In the genomic region with DNA sequence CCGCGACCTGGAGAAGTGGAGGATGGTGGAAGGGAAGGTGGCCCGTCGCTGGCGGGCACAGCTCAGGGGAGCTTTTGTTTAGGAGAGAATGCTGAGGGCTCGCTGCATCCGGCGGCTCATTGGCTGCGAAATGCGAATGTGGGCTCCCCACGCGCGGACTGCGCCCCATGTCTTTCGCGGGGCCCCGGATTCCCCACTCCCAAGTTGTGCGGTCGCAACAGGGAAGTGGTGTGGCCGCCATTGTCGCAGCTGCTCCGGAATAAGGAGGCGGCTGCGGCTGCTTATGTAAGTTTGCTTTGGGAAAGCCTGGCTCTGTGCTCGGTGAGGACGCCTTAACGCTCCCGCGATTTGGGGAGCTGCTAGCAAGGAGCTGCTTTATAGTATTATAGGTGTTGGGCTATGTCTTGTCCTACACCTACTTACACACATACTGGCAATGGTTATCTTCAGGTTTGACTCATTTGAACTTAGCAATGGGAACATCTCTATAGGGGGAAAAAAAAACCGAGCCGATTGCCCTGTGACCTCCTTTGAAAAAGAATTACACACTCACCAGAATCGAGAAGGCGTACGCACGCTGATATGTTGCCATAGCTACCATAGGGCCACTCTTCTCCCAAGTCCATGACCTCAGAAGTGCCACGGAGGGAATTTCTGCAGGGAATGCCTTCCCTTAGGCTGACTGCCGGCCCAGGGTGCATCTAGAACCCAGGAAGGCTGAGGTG, we compare ENCODE assay signal across 8 mouse cellular contexts. TPM values are rescaled to one million over a fixed set of nuclear protein-coding genes. Genes with fewer than 3 reads are reported as not detected.
DNase-seq lines count a peak whose midpoint lies in the region; ATAC-seq and TF ChIP-seq lines count a peak whose summit lies in the region.

No protein-coding gene starts in this region.

- H3K4me2 ChIP-seq in forebrain, embryonic 16.5 days (ENCODE audit: low read length) = peak overlapping the region; percentile 71
- peak overlapping the region; percentile 92 for H3K4me2 ChIP-seq in neural tube, embryonic 15.5 days

- no peak for TF ChIP-seq CTCF in lung, adult 2 months (IDR thresholded peaks at IDR 0.05; ENCODE audit: insufficient read depth, low read length)

- under 1% methylated on average over 37 of the region's 37 CpGs for WGBS in forebrain, embryonic 16.5 days
- under 1% methylated on average over 37 of the region's 37 CpGs for WGBS in lung, adult 2 months
- WGBS in neural tube, embryonic 15.5 days = under 1% methylated on average over 37 of the region's 37 CpGs

- H3K4me3 ChIP-seq in forebrain, embryonic 16.5 days (replicated peaks; ENCODE audit: low read length) = peak overlapping the region; percentile 77
- peak overlapping the region; percentile 98 for H3K4me3 ChIP-seq in lung, adult 2 months (replicated peaks; ENCODE audit: extremely low read depth, low read depth, low read length)
- H3K4me3 ChIP-seq in neural tube, embryonic 15.5 days (replicated peaks) = peak overlapping the region; percentile 81

- peak; percentile 58; the same call in 1 of the 2 replicates for TF ChIP-seq POLR2A in lung, adult 2 months (IDR thresholded peaks at IDR 0.05; ENCODE audit: borderline replicate concordance, extremely low read depth, low read depth, low read length)

- peak; percentile 56 for DNase-seq in Muller cell, postnatal 12 days (ENCODE audit: inconsistent ontology term)
- peak; percentile 73 to 79 for DNase-seq in cerebellum, adult 18-20 months
- peak; percentile 14 for DNase-seq in heart, postnatal 4 days
- peak; percentile 67 to 85 for DNase-seq in layer of hippocampus, adult 18-20 months (ENCODE audit: low spot score in 2 of 2)
- peak; percentile 72 for DNase-seq in lung, adult 2 months
- peak; percentile 64 to 66 for DNase-seq in thymus, postnatal 36 days

- H3K9ac ChIP-seq in forebrain, embryonic 16.5 days (replicated peaks; ENCODE audit: low read depth, low read length) = peak overlapping the region; percentile 92
- H3K9ac ChIP-seq in neural tube, embryonic 15.5 days (replicated peaks) = peak overlapping the region; percentile 86

- no peaks in the 10 kb centered on the region for H3K9me3 ChIP-seq in forebrain, embryonic 16.5 days (ENCODE audit: control insufficient read depth, low read length)
- no peaks in the 10 kb centered on the region for H3K9me3 ChIP-seq in neural tube, embryonic 15.5 days (replicated peaks)

- peaks cover 16% of the 10 kb centered on the region for H3K4me1 ChIP-seq in forebrain, embryonic 16.5 days (replicated peaks; ENCODE audit: control insufficient read depth, insufficient read depth, low read length)
- peaks cover 11% of the 10 kb centered on the region for H3K4me1 ChIP-seq in lung, adult 2 months (ENCODE audit: control insufficient read depth, insufficient read depth, low read length)
- peaks cover 20% of the 10 kb centered on the region for H3K4me1 ChIP-seq in neural tube, embryonic 15.5 days

- H3K27ac ChIP-seq in forebrain, embryonic 16.5 days (ENCODE audit: low read length) = peak overlapping the region; percentile 99
- H3K27ac ChIP-seq in neural tube, embryonic 15.5 days (replicated peaks) = peak overlapping the region; percentile 100

- peaks cover 11% of the 10 kb centered on the region; the same call in 1 of the 2 replicates for H3K36me3 ChIP-seq in forebrain, embryonic 16.5 days (ENCODE audit: control insufficient read depth, insufficient read depth)
- peaks cover 15% of the 10 kb centered on the region for H3K36me3 ChIP-seq in neural tube, embryonic 15.5 days

- ATAC-seq in forebrain, embryonic 16.5 days = peak; percentile 12
- ATAC-seq in neural tube, embryonic 15.5 days (ENCODE audit: low FRiP score) = peak; percentile 30

- H3K27me3 ChIP-seq in forebrain, embryonic 16.5 days (replicated peaks; ENCODE audit: control insufficient read depth, insufficient read depth, low read length) = no peaks in the 10 kb centered on the region
- no peaks in the 10 kb centered on the region for H3K27me3 ChIP-seq in neural tube, embryonic 15.5 days (replicated peaks)

RNA-seq across cellular contexts. Expression of gene Zbtb14, which starts 1.3 kb away (rescaled TPM):
- polyA plus RNA-seq in forebrain, embryonic 16.5 days (2015; fragmentation: Nextera tagmentation; extraction: Ambion mirVana) = 35.1 and 40.0 TPM in 2 replicates
- total RNA-seq in heart, postnatal 4 days (2021) = 10 to 100 TPM; 12.1 to 13.3 TPM
- total RNA-seq in layer of hippocampus, adult 18-20 months (2021) = 10 to 100 TPM; 21.3 TPM
- 4.8 and 7.4 TPM in 2 replicates for polyA plus RNA-seq in lung, adult 2 months (2012; rRNA removed)
- 24.9 and 26.5 TPM in 2 replicates for polyA plus RNA-seq in neural tube, embryonic 15.5 days (2015; fragmentation: Nextera tagmentation; extraction: Ambion mirVana)

RNA-seq across cellular contexts. Expression of gene Akain1, which starts 55.0 kb away (rescaled TPM):
- 0.24 and 0.43 TPM in 2 replicates for polyA plus RNA-seq in forebrain, embryonic 16.5 days (2015; fragmentation: Nextera tagmentation; extraction: Ambion mirVana)
- under 1 TPM in 1 of 2 experiments, not detected in 1; 0.19 TPM for total RNA-seq in heart, postnatal 4 days (2021)
- 10 to 100 TPM; 17.5 to 19.7 TPM for total RNA-seq in layer of hippocampus, adult 18-20 months (2021)
- polyA plus RNA-seq in lung, adult 2 months (2012; rRNA removed) = not detected in 2 replicates
- 2.5 and 2.8 TPM in 2 replicates for polyA plus RNA-seq in neural tube, embryonic 15.5 days (2015; fragmentation: Nextera tagmentation; extraction: Ambion mirVana)

Comparison
In these comparisons a context has a peak if more than half of its experiments do, and no peak if none do; other contexts are left out.
1. Peak in every context shown above with its lines: DNase-seq, ATAC-seq, H3K4me3 ChIP-seq and H3K27ac ChIP-seq.
2. DNase-seq: peak in every context shown above with its lines; median percentile 76 in cerebellum, adult 18-20 months; 76 in layer of hippocampus, adult 18-20 months; 72 in lung, adult 2 months; 65 in thymus, postnatal 36 days; 56 in Muller cell, postnatal 12 days; 14 in heart, postnatal 4 days.